Comparison of ENCODE assay signal across 8 mouse cellular contexts in the genomic region with DNA sequence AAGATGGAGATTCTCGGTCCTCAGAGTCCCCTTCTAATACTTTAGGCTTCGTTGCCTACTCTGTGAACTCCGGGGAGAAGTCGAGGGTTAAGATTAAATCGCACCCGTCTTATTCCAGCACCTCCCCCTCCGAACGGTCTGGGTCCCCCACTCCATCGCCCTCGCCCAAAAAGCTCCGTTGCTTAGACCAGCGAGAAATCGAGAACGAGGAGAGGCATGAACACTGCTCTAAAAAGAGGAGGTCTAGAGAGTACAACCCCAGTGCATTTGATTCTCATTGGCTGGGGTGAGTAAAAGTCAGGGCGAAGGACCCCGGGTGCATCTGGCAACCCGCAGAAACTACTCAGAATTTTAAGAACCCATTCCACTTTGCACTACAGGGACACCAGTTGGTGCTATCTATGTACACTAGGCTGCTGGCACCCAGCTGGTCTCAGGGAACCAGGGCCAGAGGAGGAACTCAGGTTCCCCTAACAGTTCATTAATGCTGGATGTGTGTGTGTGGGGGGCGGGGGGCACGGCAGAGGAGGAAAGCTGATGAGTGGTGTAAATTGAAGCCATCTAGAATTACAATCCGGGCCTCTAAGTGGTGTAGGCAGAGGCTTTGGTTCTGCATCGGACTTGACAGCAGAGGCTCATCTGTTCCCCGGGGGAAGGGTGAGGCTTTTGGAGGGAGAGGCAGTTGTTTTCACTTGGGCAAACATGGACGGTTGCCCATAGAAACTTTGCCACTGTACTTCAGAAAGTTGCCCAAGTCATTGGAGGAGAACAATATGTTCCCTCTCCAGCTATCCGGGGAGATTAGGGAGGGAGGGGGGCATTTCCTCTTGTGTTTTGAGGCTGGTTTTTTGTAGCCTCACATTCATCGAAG. TPM values are rescaled to one million over a fixed set of nuclear protein-coding genes. Genes with fewer than 3 reads are reported as not detected.
DNase-seq lines count a peak whose midpoint lies in the region; ATAC-seq lines count a peak whose summit lies in the region.

No protein-coding gene starts in this region.

- no peak for ATAC-seq in hindbrain, embryonic 13.5 days (ENCODE audit: low FRiP score)
- ATAC-seq in liver, embryonic 13.5 days (ENCODE audit: low read depth): no peak

- H3K4me3 ChIP-seq in hindbrain, embryonic 13.5 days: peak overlapping the region; percentile 93
- peak overlapping the region; percentile 95 for H3K4me3 ChIP-seq in liver, embryonic 13.5 days (replicated peaks)

- DNase-seq in ovary, adult 18-20 months (ENCODE audit: low spot score): peak; percentile 68
- no peak for DNase-seq in ovary, postnatal 10 days (ENCODE audit: low spot score)
- peak; percentile 31 for DNase-seq in c-Kit-positive CD71-negative TER-119-negative erythroid progenitor cells, embryonic 14.5 days (ENCODE audit: low read depth)
- peak; percentile 12 for DNase-seq in forelimb bud, embryonic 11.5 days (ENCODE audit: low read depth, low spot score)
- DNase-seq in liver, embryonic 13.5 days: peak; percentile 19
- DNase-seq in naive thymus-derived CD4-positive, alpha-beta T cell, adult 2 months (ENCODE audit: low read depth): peak; percentile 37
- DNase-seq in layer of hippocampus, postnatal 36 days: no peak

- peaks cover 40% of the 10 kb centered on the region for H3K4me1 ChIP-seq in hindbrain, embryonic 13.5 days (replicated peaks)
- peaks cover 49% of the 10 kb centered on the region for H3K4me1 ChIP-seq in liver, embryonic 13.5 days (replicated peaks)

- peak overlapping the region; percentile 98 for H3K27ac ChIP-seq in hindbrain, embryonic 13.5 days
- H3K27ac ChIP-seq in liver, embryonic 13.5 days: peak overlapping the region; percentile 100

- WGBS in hindbrain, embryonic 13.5 days: 3% methylated on average over 25 of the region's 25 CpGs
- 3% methylated on average over 25 of the region's 25 CpGs for WGBS in liver, embryonic 13.5 days (ENCODE audit: insufficient replicate concordance)

- no peaks in the 10 kb centered on the region for H3K9me3 ChIP-seq in hindbrain, embryonic 13.5 days
- H3K9me3 ChIP-seq in liver, embryonic 13.5 days (replicated peaks): no peaks in the 10 kb centered on the region

- peaks cover 34% of the 10 kb centered on the region for H3K36me3 ChIP-seq in hindbrain, embryonic 13.5 days
- H3K36me3 ChIP-seq in liver, embryonic 13.5 days: peaks cover 41% of the 10 kb centered on the region

- H3K27me3 ChIP-seq in hindbrain, embryonic 13.5 days: 0 out of 2 replicates have a peak, but pooled peaks cover 2% of the 10 kb centered on the region
- H3K27me3 ChIP-seq in liver, embryonic 13.5 days: no peaks in the 10 kb centered on the region

- peak overlapping the region; percentile 96 for H3K9ac ChIP-seq in hindbrain, embryonic 13.5 days
- H3K9ac ChIP-seq in liver, embryonic 13.5 days: peak overlapping the region; percentile 95

- H3K4me2 ChIP-seq in hindbrain, embryonic 13.5 days: peak overlapping the region; percentile 83
- peak overlapping the region; percentile 87 for H3K4me2 ChIP-seq in liver, embryonic 13.5 days

RNA-seq across cellular contexts. Expression of gene Teddm2, which starts 1.1 kb away (rescaled TPM):
- polyA plus RNA-seq in hindbrain, embryonic 13.5 days (2015; fragmentation: Nextera tagmentation; extraction: Ambion mirVana): 0.96 and 1.3 TPM in 2 replicates
- 0.39 and 0.41 TPM in 2 replicates for polyA plus RNA-seq in liver, embryonic 13.5 days (2015; fragmentation: Nextera tagmentation; extraction: Ambion mirVana)
- total RNA-seq in layer of hippocampus, postnatal 36 days (2021): 1 to 10 TPM; 2.2 to 2.8 TPM

RNA-seq across cellular contexts. Expression of gene Glul, which starts 1.4 kb away (rescaled TPM):
- 150 and 164 TPM in 2 replicates for polyA plus RNA-seq in hindbrain, embryonic 13.5 days (2015; fragmentation: Nextera tagmentation; extraction: Ambion mirVana)
- 114 TPM in 2 replicates for polyA plus RNA-seq in liver, embryonic 13.5 days (2015; fragmentation: Nextera tagmentation; extraction: Ambion mirVana)
- total RNA-seq in layer of hippocampus, postnatal 36 days (2021): 1,000 to 10,000 TPM; 1,756 to 1,813 TPM

RNA-seq across cellular contexts. Expression of gene Teddm1a, which starts 9.6 kb away (rescaled TPM):
- polyA plus RNA-seq in hindbrain, embryonic 13.5 days (2015; fragmentation: Nextera tagmentation; extraction: Ambion mirVana): not detected in 2 replicates
- not detected in 2 replicates for polyA plus RNA-seq in liver, embryonic 13.5 days (2015; fragmentation: Nextera tagmentation; extraction: Ambion mirVana)
- total RNA-seq in layer of hippocampus, postnatal 36 days (2021): not detected

RNA-seq across cellular contexts. Expression of gene Teddm1b, which starts 26.9 kb away (rescaled TPM):
- 0.63 and 0.87 TPM in 2 replicates for polyA plus RNA-seq in hindbrain, embryonic 13.5 days (2015; fragmentation: Nextera tagmentation; extraction: Ambion mirVana)
- 0.10 and 0.17 TPM in 2 replicates for polyA plus RNA-seq in liver, embryonic 13.5 days (2015; fragmentation: Nextera tagmentation; extraction: Ambion mirVana)
- total RNA-seq in layer of hippocampus, postnatal 36 days (2021): under 1 TPM in 1 of 2 experiments, not detected in 1; 0.20 TPM

RNA-seq across cellular contexts. Expression of gene Rgsl1, which starts 57.2 kb away (rescaled TPM):
- polyA plus RNA-seq in hindbrain, embryonic 13.5 days (2015; fragmentation: Nextera tagmentation; extraction: Ambion mirVana): 0.08 and 0.26 TPM in 2 replicates
- not detected in 2 replicates for polyA plus RNA-seq in liver, embryonic 13.5 days (2015; fragmentation: Nextera tagmentation; extraction: Ambion mirVana)
- total RNA-seq in layer of hippocampus, postnatal 36 days (2021): 1 to 10 TPM in 1 of 2 experiments, under 1 TPM in 1; 0.82 to 1.3 TPM

Comparison
In these comparisons a context has a peak if more than half of its experiments do, and no peak if none do; other contexts are left out.
1. DNase-seq: peak in ovary, adult 18-20 months (single experiment), c-Kit-positive CD71-negative TER-119-negative erythroid progenitor cells, embryonic 14.5 days (single experiment), forelimb bud, embryonic 11.5 days (single experiment), liver, embryonic 13.5 days (single experiment) and naive thymus-derived CD4-positive, alpha-beta T cell, adult 2 months (single experiment); none in ovary, postnatal 10 days (single experiment) and layer of hippocampus, postnatal 36 days (0 of 2).